In the genomic region with DNA sequence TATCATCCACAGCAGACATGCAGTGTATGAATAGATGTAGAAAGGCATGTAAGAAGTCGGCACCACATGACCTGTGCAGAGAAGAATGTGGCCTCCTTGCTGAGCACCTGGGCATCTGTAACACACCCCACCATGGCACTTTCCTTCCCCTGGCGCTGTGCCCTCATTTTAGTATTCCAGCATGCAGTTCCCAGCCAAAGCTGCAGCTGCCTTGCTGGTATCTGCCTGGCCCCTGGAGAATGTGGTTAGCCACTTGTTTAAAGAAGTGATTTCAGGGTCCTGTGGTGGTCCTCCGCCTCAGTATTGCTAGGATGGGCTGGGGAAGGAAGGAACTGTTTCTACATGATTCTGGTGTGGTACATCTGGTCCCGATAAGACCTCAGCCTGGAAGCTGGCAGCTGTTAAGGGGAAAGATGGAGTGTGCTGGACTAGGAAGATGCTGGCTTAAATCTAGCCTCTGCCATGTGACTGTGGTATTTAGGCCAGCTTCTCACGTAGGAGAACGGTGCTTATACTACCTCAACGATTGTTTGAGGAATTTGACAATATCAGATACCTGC, we compare ENCODE assay signal across 9 mouse cellular contexts. TPM values are rescaled to one million over a fixed set of nuclear protein-coding genes. Genes with fewer than 3 reads are reported as not detected.
DNase-seq lines count a peak whose midpoint lies in the region; ATAC-seq and TF ChIP-seq lines count a peak whose summit lies in the region.
"Had no signal": no experiment of that assay in that cellular context is flagged by ENCODE, and none has a peak within 500 bp of the region (broad histone marks: within the 10 kb centered on the region; RNA-seq: fewer than 3 reads in every experiment).

No protein-coding gene starts in this region.

- peaks cover 21% of the 10 kb centered on the region; the same call in 1 of the 2 replicates for H3K36me3 ChIP-seq in lung, embryonic 15.5 days
- peaks cover 42% of the 10 kb centered on the region for H3K36me3 ChIP-seq in limb, embryonic 12.5 days

- H3K27ac ChIP-seq in lung, embryonic 15.5 days = peak overlapping the region; percentile 87
- H3K27ac ChIP-seq in limb, embryonic 12.5 days = peak overlapping the region; percentile 37; the same call in 1 of the 2 replicates
- H3K27ac ChIP-seq: midbrain, embryonic 12.5 days had no signal

- no peak for DNase-seq in lung, adult 2 months
- DNase-seq in 416B (ENCODE audit: low read depth) = peak; percentile 18
- DNase-seq in MEL-GATA-1-ER (ENCODE audit: extremely low read depth, low read depth) = peak; percentile 70
- DNase-seq in urinary bladder, postnatal 4 days (ENCODE audit: low spot score in 2 of 2) = no peak
- no peak for DNase-seq in heart, adult 18-20 months

- no peak for TF ChIP-seq POLR2A in lung, adult 2 months (IDR thresholded peaks at IDR 0.05; ENCODE audit: borderline replicate concordance, extremely low read depth, low read depth, low read length)

- no peak overlapping the region for H3K4me2 ChIP-seq in lung, embryonic 15.5 days
- no peak overlapping the region for H3K4me2 ChIP-seq in limb, embryonic 12.5 days
- H3K4me2 ChIP-seq: midbrain, embryonic 12.5 days had no signal

- H3K4me3 ChIP-seq in lung, embryonic 15.5 days = no peak overlapping the region
- H3K4me3 ChIP-seq in lung, adult 2 months (replicated peaks; ENCODE audit: extremely low read depth, low read depth, low read length) = no peak overlapping the region
- H3K4me3 ChIP-seq in limb, embryonic 12.5 days (replicated peaks) = no peak overlapping the region
- H3K4me3 ChIP-seq: intestine, embryonic 15.5 days; midbrain, embryonic 12.5 days had no signal

- H3K4me1 ChIP-seq in lung, embryonic 15.5 days = peaks cover 38% of the 10 kb centered on the region
- H3K4me1 ChIP-seq in lung, adult 2 months (ENCODE audit: control insufficient read depth, insufficient read depth, low read length) = peaks cover 12% of the 10 kb centered on the region
- peaks cover 46% of the 10 kb centered on the region for H3K4me1 ChIP-seq in limb, embryonic 12.5 days (replicated peaks)

- no peaks in the 10 kb centered on the region for H3K9me3 ChIP-seq in lung, embryonic 15.5 days
- no peaks in the 10 kb centered on the region for H3K9me3 ChIP-seq in limb, embryonic 12.5 days
- H3K9me3 ChIP-seq: intestine, embryonic 15.5 days; midbrain, embryonic 12.5 days had no signal

- no peaks in the 10 kb centered on the region for H3K27me3 ChIP-seq in lung, embryonic 15.5 days
- no peaks in the 10 kb centered on the region for H3K27me3 ChIP-seq in limb, embryonic 12.5 days
- H3K27me3 ChIP-seq: intestine, embryonic 15.5 days had no signal

- no peak overlapping the region for H3K9ac ChIP-seq in lung, embryonic 15.5 days
- no peak overlapping the region for H3K9ac ChIP-seq in limb, embryonic 12.5 days (replicated peaks)
- H3K9ac ChIP-seq: intestine, embryonic 15.5 days had no signal

- TF ChIP-seq CTCF in lung, adult 2 months (IDR thresholded peaks at IDR 0.05; ENCODE audit: insufficient read depth, low read length) = no peak

- no peak for ATAC-seq in lung, embryonic 15.5 days (ENCODE audit: borderline replicate concordance, extremely low read depth, low FRiP score, low TSS enrichment)
- ATAC-seq in limb, embryonic 12.5 days (ENCODE audit: insufficient number of reproducible peaks, insufficient read depth, low FRiP score, low TSS enrichment, low read depth) = no peak; the same call in 1 of the 2 replicates

- 51% methylated on average over 7 of the region's 7 CpGs for WGBS in lung, embryonic 15.5 days
- WGBS in lung, adult 2 months = 39% methylated on average over 7 of the region's 7 CpGs
- 63% methylated on average over 7 of the region's 7 CpGs for WGBS in limb, embryonic 12.5 days

RNA-seq across cellular contexts. Expression of gene Gm17018, which starts 14.0 kb away (rescaled TPM):
- 44.1 and 47.0 TPM in 2 replicates for polyA plus RNA-seq in lung, embryonic 15.5 days (2015; fragmentation: Nextera tagmentation; extraction: Ambion mirVana)
- polyA plus RNA-seq in lung, adult 2 months (2012; rRNA removed) = 6.6 and 7.5 TPM in 2 replicates
- 50.5 and 53.7 TPM in 2 replicates for polyA plus RNA-seq in limb, embryonic 12.5 days (2016; fragmentation: Nextera tagmentation; extraction: Ambion mirVana)
- total RNA-seq in heart, adult 18-20 months (2021) = 10 to 100 TPM; 19.8 to 19.9 TPM

RNA-seq across cellular contexts. Expression of gene Poll, which starts 14.1 kb away (rescaled TPM):
- 17.6 and 19.9 TPM in 2 replicates for polyA plus RNA-seq in lung, embryonic 15.5 days (2015; fragmentation: Nextera tagmentation; extraction: Ambion mirVana)
- 9.1 and 10.6 TPM in 2 replicates for polyA plus RNA-seq in lung, adult 2 months (2012; rRNA removed)
- 17.7 and 20.1 TPM in 2 replicates for polyA plus RNA-seq in limb, embryonic 12.5 days (2016; fragmentation: Nextera tagmentation; extraction: Ambion mirVana)
- 10 to 100 TPM; 10.3 to 10.4 TPM for total RNA-seq in heart, adult 18-20 months (2021)

Comparison
In these comparisons a context has a peak if more than half of its experiments do, and no peak if none do; other contexts are left out.
1. DNase-seq: peak in 416B (single experiment) and MEL-GATA-1-ER (single experiment); none in lung, adult 2 months (single experiment), urinary bladder, postnatal 4 days (0 of 2) and heart, adult 18-20 months (0 of 2).